Mouse (Mus musculus) bone marrow macrophage, adult 2 months (primary cell): ENCODE results near the gene Tgm2. TPM values are rescaled to one million over a fixed set of nuclear protein-coding genes. Genes with fewer than 3 reads are reported as not detected.
A peak's percentile ranks its signal among the peaks of the same experiment; 100 is the strongest.

ENCODE experiments used
- H3K27ac ChIP-seq: 2 replicates; pipeline ENCODE4 v1.5.1; 2012; ENCODE audit warnings: low read depth, low read length; ENCODE audit not compliant: insufficient read depth
- H3K4me1 ChIP-seq: 2 replicates; pipeline ENCODE4 v1.6.1; 2012; ENCODE audit warnings: low read length; ENCODE audit not compliant: control insufficient read depth, insufficient read depth
- H3K4me3 ChIP-seq: 2 replicates; pipeline ENCODE4 v1.5.1; 2012; ENCODE audit warnings: mild to moderate bottlenecking, low read length, moderate library complexity; ENCODE audit not compliant: insufficient read depth
- CTCF ChIP-seq: IDR thresholded peaks from 2 replicates; pipeline ENCODE4 v1.5.1; 2012; ENCODE audit warnings: low read depth, mild to moderate bottlenecking, low read length, moderate library complexity
- POLR2A ChIP-seq: IDR thresholded peaks from 2 replicates; pipeline ENCODE4 v1.6.1; 2012; ENCODE audit warnings: mild to moderate bottlenecking, low read depth, low read length, borderline replicate concordance
- polyA plus RNA-seq: library from polyadenylated mRNA; stranded (reverse); fragments of >200 nt; gene quantifications from 2 replicates; pipeline ENCODE4 v1.2.4, GENCODE M21; 2012; ENCODE audit not compliant: missing spikeins, insufficient read depth, insufficient read length

The Tgm2 gene
- polyA plus RNA-seq, 1 experiment, result 14.6 TPM

DNA sequence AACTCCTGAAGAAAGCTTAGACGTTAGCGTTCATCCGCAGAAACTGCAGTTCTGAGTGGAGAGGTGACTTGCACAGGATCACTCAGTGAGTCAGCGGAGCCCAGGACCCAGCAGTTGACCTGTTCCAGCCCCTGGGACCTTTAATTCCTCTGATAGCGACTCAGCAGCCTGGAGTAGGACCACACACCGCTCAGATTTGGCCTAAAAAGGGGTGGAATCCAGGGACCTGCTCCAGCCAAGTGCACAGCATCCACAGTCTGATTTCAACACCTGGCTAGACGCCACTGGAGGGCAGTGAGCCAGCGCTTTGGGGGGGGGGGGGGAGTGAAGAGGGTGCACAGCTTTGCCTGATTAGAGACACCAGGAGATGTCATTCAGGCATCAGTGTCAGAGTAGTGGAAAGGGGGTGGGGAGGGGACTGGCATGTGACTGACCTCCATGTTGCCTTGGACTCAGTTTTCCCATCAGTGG is 22.5 kb upstream of the Tgm2 start:
- H3K4me3 ChIP-seq, result no peak overlapping the region
- no peak for TF ChIP-seq POLR2A
- TF ChIP-seq CTCF, result no peak
- no peak overlapping the region for H3K27ac ChIP-seq
- peaks cover 31% of the 10 kb centered on the region for H3K4me1 ChIP-seq

DNA sequence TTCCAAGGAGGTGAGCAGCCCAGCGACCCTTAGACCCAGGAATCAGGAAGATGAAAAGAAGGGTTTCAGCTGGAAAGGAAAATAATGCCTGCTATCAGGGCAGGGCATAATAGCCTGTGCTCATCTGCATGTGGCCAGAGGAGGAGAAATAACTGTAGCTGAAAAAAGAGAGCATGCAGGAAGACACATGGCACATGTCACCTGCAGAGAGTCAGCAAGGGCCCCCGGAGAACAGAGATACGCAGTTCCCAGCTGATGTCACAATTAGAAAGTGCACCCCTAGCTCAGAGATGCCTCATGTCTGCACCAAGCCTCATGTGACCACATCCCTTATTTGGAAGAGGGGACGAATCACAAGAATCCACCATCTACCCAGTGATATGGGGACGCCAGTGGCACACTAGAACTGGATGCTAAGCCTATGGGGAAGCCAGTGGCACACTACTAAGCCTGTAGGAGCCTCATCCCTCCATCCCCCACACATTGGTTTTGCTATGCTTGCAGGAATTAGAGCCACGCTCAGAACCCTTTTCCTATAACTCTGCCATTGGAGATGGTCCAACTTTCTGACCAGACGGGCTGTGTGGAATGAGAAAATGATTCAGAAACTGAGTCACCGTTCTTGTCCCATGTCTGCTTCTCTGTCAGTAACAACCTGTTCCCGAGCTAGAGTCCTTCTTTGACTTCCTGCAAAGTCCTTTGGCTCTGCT is 21.4 kb upstream of the Tgm2 start:
- no peak overlapping the region for H3K4me3 ChIP-seq
- H3K4me1 ChIP-seq, result peaks cover 31% of the 10 kb centered on the region
- TF ChIP-seq CTCF (no peak), POLR2A (no peak)
- no peak overlapping the region for H3K27ac ChIP-seq

DNA sequence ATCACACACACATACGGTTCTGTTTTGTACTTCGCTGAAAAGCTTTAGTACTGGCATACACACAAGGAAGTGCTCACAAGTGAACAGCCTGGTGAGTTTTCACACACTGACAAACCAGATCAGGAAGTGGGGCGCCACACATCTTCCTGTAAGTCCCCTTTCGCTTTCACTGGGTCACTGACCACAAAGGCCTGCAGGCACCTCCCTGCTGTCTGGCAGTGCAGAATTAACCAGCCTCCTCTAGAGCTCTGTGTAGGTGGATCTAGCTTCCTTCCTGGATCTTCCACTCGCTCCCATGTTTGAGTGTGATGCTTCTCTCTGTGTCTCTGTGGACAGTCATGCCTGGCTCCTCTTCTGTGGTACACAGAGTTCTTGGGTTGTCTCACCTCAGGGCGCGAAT is 20.4 kb upstream of the Tgm2 start:
- Histone ChIP-seq H3K4me3 (peak overlapping the region; percentile 34), H3K27ac (0 out of 2 replicates have a peak overlapping the region, but pooled peaks have one; percentile 11)

DNA sequence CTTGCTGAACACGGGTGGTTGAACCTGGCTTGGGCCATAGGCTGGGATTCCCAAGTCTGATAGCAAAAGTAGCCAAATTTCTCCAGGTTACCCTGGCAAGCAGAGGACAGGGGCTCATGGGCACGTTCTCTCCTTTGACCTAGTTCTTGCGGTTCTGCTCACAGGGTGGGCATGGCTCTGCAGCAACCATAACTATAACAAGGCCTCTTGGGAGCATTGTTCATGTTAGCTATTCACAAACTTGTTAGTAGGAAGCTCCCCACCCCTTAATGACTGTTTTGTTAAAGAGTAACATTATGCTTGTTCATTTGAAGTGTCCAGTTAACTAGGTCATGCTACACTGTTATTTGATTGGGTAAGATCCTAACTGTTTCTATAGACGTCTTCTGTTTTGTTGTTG is 19.5 kb upstream of the Tgm2 start:
- Histone ChIP-seq H3K4me3 (no peak overlapping the region), H3K4me1 (peaks cover 31% of the 10 kb centered on the region), H3K27ac (no peak overlapping the region)
- TF ChIP-seq CTCF (no peak), POLR2A (no peak)

More for the DNA sequence above, 20.4 kb upstream of the Tgm2 start:
- no peak for TF ChIP-seq CTCF
- no peak for TF ChIP-seq POLR2A
- peaks cover 31% of the 10 kb centered on the region for H3K4me1 ChIP-seq

DNA sequence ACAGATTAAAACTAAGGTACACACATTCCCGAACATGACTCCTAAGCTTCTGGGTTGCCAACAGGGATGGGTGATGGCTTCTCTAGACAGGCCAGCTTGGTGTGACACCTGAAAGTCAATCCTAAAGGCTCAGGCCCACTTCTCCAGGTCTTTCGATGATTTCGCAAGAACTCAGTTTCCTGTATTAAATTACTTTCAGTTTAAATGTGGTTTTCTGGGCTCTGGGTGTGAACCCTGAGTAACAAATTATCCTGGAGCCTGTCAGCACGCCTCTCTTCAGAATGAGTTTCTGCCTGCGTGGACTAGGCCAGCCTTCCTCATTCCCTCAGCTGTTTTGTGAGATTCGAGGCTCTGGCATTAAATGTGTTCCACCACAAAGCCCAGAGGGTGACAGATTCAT is 16.8 kb upstream of the Tgm2 start:
- TF ChIP-seq POLR2A, result no peak
- no peak for TF ChIP-seq CTCF
- H3K4me3 ChIP-seq, result no peak overlapping the region
- no peak overlapping the region for H3K27ac ChIP-seq
- H3K4me1 ChIP-seq, result peaks cover 28% of the 10 kb centered on the region

DNA sequence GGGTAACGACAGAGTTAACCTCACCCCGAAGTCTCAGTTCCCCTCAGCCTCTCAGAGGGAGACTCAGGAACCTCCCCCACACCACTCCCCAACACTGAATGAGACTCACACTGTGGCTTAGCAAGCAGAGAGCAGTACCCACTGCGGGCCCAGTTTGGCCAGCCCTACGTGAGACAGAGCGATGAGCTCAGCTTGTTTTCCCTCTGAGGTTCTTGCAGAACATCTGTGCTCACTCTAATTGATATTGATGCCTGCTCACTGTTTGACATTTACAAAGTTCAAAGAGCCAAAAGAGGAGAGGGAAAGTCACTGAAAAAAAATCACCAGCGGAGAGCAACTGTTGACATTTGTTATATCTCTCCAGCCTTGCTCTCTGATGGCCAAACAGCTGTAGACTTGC is 15.5 kb upstream of the Tgm2 start:
- Histone ChIP-seq H3K4me1 (peaks cover 21% of the 10 kb centered on the region), H3K27ac (no peak overlapping the region), H3K4me3 (no peak overlapping the region)
- no peak for TF ChIP-seq POLR2A
- no peak for TF ChIP-seq CTCF

DNA sequence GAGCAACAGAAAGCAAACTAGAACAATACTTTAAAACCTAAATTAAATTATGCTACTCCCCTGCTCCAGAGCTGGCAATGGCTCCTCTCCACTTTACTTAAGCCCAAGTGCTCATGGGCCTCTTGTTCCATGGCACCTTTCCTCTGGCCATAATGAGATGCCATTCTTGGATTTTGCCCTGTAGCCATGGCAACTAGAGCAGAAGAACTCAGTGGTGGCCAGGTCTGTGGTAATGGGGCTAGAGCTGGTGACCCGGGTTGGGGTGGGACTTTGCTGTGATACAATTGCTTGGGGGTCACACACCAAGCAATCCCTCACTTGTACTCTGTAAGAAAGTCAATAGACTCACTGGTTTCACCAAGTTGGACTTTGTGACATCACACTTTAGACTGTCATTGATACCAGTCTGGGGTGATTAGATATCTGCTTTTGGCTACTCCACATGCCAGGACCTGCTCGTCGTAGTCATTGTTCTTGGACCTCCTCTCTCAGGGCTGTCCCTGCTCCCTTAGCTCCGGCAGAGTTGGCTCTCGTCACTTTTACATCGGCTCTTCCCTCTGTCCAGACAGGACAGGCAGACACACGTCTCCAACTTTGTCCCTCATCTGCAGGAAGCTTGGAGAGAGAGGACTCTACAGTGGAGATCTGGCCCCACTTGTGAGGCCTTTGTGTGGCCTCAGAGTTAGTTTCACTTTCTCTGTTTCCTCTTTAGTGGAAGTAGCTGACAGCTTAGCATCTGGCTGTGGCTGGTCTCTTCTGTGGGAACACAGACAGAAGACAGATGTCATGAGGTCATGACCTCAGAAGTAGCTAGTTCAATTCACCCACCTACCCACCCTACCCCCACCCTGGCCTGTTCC is 13.4 kb upstream of the Tgm2 start:
- no peak for TF ChIP-seq POLR2A
- no peak for TF ChIP-seq CTCF
- peak overlapping the region; percentile 10; the same call in 1 of the 2 replicates for H3K4me3 ChIP-seq
- H3K4me1 ChIP-seq, result peaks cover 37% of the 10 kb centered on the region
- no peak overlapping the region for H3K27ac ChIP-seq

DNA sequence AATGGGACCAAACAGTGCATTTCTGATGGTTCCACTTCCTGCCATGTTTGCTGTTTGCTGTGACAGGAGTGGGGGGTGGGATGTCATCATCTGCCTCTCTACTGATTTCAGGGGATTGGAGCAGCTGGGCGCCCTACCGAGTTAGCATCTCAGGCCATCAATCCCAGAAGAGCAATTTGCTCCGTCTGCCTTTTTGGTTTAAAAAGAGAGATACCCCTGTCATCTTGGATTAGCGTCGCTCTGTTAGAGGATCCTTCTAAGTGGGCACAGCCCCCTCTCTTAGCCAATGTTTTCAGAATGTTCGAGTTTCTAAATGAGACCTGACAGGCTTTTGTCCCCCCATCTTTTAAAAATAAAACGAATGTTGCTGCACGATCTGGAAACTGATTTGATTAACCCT is 11.4 kb upstream of the Tgm2 start:
- no peak overlapping the region for H3K27ac ChIP-seq
- peaks cover 39% of the 10 kb centered on the region for H3K4me1 ChIP-seq
- no peak for TF ChIP-seq POLR2A
- TF ChIP-seq CTCF, result no peak
- H3K4me3 ChIP-seq, result no peak overlapping the region

DNA sequence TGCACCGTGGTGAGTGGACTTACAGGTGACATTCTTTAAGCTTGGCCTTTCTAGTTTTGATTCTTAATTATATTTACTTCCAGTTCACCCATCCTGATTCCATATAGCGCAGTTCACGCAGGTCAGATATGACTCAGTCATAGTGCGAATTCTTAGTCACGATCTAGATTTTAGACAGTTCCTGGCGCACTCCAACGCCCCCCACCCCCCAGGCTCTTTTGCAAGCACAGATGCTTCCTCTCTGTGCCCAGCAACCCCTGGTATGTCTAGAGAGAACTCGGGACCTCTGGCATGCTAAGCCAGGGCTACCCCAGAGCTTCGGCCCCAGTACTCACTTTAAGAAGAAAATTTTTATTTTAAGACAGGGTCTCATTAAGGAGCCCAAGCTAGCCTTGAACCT is 10.3 kb upstream of the Tgm2 start:
- Histone ChIP-seq H3K4me1 (peaks cover 39% of the 10 kb centered on the region), H3K4me3 (no peak overlapping the region), H3K27ac (no peak overlapping the region)
- TF ChIP-seq POLR2A (no peak), CTCF (no peak)

DNA sequence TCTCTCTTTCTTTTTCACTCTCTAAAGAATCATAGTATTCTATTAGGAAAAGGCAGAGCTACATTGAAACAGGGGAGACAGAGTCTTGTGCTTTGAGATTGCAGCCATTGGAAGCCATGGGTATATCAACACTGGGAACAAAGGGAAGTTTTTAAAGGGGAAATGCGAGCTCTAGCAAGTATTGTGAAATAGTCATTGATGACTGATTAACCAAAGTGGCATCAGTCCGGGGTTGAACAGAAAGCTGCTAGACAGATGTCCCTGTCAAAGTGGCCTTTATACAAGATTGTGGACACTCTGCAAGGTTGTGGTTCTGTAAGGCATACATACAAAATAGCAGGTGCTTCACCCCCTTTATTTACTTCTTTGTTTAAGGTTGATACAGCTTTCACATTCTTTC is 9.4 kb upstream of the Tgm2 start:
- TF ChIP-seq POLR2A, result no peak
- TF ChIP-seq CTCF, result no peak
- H3K27ac ChIP-seq, result no peak overlapping the region
- no peak overlapping the region for H3K4me3 ChIP-seq
- H3K4me1 ChIP-seq, result peaks cover 39% of the 10 kb centered on the region
